Mouse (Mus musculus): ENCODE results near the gene Wee1.
A peak's percentile ranks its signal among the peaks of the same experiment; 100 is the strongest.
"Not testable (repeated sequence)": the region's sequence is repeated elsewhere in the genome, so short reads cannot be mapped to it uniquely, and the experiment has no call there.

The Wee1 gene

DNA sequence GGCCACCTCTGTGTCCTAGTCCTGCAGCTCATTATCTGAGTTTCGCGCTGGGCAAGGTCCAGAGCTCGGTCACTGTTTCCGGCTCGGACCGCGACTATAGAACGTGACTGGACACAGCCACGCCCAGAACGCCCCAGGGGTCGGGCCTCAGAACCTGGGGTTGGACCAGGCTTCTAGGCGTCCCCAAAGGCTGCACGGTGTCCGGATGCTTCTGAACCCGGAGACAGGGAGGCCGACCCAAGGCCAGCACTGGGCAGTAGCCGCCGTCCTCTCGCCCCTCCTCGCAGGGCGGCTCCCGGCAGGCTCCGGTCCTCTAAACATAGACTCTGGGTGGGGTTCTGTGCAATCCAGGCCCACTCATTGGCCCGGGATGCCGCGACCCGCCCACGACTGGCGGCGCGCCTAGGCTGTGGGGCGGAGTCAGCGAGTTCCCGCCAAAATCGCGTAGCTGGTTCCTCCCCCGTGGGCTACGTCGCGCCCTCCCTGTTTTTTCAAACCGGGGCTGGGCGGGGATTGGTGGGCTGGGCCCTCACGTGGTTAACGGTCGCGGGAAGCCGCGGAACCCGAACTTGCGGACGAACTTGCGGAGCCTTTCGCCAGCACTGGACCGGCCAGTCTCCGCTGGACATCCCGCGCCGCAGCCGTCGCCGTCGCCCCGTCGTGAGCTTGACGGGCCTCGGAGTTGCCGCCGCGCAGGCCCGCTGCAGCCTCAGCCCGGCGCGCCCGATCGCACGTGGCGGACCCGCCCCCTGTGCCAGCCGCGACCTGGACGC lies at the start of gene Wee1:
Gene Wee1, plus strand, starts transcription at position 531 of the 773 bp plus-strand sequence.
- DNase-seq (ENCODE audit: low spot score): peak; percentile 99

DNA sequence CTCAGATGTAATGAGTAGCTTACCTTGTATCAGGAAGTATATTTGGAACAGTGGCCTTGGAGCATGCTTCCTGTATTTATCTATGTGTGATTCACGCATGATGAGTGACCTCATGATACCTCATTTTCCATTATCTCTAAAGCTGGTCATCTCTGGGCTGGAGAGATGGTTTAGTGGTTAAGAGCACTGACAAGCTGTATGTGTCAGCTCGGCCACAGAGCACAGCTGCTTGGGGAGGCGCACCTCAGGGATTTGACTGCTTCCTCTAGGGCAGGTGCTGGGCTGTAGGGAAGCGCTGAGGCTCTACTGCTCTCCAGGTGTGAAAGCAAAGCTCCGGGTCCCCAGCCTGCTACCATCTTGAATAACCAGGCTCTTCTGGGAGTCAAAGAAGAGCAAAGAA lies 43.7 kb upstream of the Wee1 start:
- DNase-seq (ENCODE audit: low spot score): no peak

DNA sequence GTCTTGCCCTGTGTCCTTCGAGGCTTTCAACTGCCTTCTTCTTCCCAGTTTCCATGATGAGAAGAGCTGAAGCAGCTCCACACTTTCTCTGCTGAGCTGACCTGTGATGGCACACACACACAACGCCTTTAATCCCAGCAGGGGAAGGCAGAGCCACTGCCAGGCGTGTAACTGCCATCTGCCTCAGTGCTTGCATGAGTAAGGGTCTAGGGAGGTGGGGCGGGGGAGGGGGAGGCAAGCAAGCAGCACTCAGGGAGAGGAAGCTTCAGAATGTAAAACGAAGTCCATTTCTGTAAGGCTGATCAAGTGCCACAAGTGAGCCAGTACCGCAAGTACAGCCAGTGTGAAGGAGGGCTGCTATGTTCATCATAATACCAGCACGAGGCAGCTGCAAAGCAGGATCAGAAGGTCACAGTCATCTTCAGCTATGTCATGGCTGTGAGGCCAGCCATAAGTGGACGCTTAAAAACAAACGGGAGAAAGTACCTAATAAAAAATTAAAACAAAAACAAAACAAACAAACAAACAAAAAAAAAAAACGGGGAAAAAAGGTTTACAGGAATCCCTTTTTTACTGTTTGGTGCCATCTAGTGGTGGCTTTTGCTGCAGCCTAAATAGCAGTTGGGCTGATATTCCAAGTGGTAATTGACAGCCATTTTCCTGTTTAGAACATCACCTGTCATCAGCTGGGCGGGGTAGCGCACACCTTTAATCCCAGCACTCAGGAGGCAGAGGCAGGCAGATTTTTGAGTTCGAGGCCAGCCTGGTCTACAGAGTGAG lies 38.3 kb upstream of the Wee1 start:
- DNase-seq (ENCODE audit: low spot score): peak; percentile 74

DNA sequence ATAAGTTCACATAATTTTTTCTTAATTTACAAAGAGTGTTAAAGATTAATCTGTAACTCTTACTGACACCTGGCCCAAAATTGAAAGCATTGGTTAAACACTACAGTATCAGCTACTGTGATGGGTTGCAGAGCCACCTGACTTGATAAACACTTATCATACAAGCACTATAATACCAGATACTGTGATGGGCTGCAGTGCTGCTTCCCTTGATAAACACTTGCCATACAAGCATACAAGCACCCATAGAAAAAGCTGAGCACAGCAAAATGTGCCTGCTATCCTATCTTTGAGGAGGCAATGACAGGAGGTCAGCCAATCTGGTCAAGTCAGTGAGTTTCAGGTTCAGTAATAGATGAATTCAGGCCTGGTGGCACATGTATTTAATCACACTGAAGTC lies 36.6 kb upstream of the Wee1 start:
- DNase-seq (ENCODE audit: low spot score): no peak

DNA sequence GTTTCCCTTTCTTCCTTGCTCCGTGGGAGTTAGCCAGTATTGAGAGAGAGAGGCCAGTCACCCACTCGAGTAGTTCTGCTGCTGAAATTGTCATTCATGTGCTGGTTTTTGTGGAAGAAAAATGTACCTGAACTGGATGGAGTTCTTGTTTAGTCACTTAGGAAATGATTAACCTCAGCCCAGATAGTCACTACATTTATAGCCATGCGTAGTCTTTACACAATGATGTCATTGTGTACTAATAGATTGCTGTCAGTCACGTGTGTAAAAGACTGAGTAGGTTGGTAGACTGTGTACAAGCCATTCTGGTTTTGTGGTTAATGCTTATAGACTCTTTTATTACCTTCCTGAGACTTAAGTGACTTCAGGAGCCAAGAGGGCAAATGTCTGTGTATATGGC lies 33.9 kb upstream of the Wee1 start:
- DNase-seq (ENCODE audit: low spot score): no peak

DNA sequence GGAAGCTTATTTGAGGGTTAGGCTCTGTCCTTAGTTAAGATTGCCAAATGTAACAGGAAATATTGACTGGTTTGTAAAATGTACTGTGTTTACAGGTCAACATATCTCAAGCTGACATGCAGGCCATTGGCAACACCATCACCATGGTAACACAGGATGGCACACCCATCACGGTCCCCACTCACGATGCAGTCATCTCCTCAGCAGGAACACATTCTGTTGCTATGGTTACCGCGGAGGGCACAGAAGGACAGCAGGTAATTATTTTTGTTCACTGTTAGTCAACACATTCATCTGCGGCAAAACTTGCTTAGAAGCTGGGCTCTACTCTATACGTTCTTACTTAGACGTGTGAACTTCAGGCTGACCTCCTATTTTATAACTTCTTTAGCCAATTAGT lies 30.2 kb upstream of the Wee1 start:
- DNase-seq (ENCODE audit: low spot score): no peak

DNA sequence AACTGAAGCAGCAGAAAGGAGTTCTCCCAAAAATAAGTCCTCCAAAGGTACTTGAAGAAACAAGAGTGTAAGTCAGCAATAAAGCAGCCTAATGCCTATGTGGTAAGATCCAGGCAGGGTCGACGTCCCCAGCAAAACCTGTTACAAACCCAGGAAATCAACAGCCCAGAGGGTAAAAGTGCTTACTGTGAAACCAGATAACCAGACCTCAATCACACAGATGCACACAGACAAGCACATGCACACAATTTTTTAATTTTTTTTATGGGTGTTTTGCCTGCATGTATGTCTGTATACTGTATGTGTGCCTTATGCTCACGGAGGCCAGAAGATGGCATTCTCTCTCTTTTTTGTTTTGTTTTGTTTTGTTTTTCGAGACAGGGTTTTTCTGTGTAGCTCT lies 25.5 kb upstream of the Wee1 start:
- DNase-seq (ENCODE audit: low spot score): no peak

DNA sequence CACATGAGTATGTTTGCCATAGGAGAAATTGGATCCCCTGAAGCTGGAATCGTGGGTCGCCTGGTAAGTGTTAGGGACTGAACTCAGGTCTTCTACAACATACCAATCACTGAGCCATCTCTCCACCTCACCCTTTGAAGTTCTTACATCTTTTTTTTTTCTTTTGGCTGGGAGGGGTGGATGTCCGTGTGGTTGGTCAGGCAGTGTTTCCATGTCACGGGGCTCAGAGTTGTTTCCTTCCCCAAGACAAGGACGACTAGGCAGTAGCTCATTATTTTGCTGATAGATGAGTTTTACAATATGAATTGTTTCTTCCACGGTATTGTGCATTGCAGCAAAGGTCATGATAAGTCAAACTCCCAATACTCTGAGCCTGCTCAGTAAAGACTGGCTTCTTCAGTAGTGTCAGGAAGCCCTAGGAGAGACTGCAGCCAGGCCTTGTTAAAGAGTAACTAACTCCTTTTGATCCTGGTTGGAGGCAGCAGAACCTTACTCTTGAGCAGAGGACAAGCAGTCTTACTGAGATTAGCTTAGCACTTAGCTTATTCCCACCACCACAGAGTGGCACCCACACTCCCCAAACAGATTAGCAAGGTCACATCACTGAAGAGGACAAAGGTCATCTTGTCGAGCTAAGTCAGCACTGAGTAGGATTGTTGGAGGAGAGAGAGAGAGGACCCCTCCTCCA lies 24.6 kb upstream of the Wee1 start:
- DNase-seq (ENCODE audit: low spot score): no peak

DNA sequence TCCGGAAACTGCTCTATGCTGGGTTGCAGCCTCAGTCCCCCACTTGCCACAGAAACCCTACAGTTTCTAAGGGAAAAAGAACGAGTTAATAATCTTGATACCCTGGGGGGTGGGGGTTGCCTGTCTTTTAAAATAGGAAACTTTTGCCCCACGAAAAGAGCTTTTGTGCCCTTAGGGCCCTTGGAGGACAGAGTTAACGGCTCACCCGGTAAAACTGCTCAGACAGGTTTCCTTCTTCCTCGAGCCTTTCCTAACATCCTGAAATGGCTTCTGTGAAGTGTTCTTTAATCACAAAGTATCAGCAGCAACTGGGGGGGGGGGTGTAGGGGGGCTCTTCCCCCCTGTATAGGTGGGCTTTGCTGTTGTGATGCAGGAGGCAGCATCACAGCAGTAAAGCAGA lies 21.0 kb upstream of the Wee1 start:
- DNase-seq (ENCODE audit: low spot score): no peak

DNA sequence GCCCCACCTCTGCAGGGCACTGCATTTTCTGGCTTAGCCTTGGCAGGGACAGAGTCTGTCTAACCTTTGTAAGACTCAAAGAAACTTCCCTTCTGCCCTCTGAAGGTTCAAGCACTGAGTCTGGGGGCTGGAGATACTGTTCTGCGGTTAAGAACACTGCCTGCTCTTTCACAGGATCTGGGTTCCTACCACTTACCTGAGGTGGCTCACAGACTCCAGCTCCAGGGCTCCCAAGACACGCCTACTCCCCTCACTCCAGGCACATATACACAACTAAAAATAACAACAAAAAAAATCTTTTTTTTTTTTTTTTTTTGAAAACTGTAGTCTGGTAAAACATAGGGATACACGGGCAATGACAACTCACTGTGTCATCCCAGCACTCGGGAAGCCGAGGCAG lies 20.6 kb upstream of the Wee1 start:
- no peak for DNase-seq (ENCODE audit: low spot score)

DNA sequence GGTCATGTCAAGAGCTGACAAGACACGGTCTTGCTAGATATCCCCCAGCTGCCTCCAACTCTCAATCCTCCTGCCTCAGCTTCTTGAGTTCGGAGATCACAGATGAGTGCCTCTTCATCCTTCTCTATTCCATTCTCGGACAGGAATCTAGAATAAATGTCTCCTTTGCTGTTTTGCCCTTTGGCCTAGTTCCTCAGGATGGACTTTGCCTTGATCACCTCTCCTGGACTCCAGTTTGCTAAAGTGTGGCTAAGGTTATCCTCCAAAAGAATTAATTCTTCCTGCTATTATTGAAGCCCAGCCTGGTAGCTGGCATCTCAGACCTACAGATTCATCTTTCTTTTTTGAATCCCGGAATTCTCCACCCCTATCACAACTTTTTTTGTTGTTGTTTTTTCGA lies 16.8 kb upstream of the Wee1 start:
- DNase-seq (ENCODE audit: low spot score): no peak

DNA sequence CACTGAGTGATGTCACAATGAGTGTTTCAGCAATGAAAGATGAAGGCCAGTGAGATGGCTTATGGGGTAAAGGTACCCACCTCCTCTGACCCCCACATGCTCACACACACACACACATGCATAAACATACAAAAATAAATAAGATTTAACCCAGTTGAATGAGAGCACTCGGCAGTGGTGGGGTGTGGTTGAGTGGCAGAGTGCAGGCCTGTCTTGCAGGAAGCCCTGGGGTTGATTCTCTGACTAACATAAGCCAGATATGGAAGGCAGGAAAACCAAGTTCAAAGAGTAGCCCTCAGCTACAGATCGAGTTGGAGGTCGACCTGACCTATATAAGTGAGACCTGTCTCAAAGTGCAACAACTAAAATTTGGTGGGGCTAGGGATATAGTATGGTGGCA lies 15.2 kb upstream of the Wee1 start:
- no peak for DNase-seq (ENCODE audit: low spot score)

DNA sequence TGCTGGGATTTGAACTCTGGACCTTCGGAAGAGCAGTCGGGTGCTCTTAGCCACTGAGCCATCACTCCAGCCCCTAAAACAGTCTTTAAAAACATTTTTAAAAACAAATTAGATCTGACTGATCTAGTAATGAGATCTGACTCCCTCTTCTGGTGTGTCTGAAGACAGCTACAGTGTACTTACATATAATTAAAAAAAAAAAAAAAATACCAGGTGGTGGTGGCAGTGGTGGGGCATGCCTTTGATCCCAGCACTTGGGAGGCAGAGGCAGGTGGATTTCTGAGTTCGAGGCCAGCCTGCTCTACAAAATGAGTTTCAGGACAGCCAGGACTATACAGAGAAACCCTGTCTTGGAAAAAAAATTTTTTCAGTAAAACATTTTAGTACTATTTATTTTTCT lies 13.3 kb upstream of the Wee1 start:
- DNase-seq (ENCODE audit: low spot score): not testable (repeated sequence)

DNA sequence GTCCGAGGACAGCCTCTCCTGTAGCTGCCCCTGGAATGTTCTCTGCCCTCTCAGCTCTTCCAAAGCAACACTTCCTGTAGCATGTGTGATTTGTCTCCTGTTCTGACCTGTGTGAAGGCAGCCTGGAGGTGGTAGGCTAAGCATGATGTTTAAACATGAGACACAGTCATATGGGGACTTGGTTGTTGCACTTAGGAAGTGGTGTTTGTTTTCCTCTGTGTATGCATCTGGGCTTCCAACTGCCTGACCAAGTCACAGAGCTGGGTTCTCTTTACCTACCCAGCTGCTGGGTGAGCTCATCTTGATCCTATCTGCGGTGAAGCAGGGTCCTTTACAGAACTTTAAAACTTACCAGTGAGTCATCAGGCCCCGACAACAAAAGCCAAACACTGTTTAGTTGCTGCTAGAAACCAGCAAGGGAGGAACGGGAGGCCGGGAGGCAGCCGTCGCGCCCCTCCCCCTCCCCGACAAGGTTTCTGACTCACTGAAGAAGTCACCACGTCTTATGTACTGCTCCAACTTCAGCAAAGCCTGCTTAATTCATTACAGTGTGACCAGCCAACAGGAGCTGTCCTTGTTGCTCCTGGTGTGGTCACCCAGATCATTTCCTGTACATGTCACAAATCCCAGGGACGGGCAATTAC lies 12.8 kb upstream of the Wee1 start:
- peak; percentile 87 for DNase-seq (ENCODE audit: low spot score)

DNA sequence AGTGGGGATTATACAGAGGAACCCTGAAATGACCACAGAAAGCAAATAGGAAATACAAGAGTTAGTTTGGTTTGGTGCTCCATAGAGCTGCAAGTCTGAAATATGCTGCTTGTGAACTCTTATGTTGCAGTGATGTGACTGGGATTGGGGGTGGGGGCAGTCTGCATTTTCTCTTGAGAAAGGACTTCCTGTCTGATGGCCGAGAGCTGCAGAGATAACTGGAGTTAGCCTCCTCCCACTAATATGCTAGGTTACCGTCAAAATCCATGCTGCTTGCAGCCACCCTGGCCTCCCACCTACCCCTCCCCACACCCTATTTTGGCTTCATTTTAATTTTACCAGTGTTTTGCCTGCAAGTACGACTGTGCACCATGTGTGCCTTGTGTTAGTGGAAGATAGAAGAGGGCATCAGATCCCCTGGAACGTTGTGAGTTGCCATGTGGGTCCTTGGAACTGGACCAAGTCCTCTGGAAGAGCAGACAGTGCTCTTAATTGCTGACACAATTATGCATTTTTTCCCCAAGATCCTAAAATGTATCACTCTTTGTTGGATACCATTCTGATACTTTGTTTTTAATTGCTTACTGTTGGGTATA lies 11.7 kb upstream of the Wee1 start:
- DNase-seq (ENCODE audit: low spot score): no peak

DNA sequence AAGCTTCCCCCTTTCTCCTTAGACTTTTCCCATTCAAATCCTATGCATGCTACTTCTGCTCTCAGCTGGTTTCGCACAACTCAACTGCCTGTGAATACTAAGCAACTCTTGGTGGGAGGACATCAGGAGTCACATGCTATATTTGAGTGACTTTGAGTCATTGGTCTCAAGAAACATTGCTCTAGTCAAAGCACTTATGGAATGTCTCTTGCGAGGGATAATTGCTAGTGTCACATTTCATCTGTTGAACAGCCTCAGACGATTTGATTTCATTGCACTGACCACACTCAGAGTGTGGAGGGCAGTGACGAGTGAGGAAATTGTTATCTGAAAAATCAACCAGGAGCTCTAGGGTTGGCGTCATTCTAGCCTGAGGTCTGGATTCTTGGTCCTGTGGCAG lies 7.1 kb upstream of the Wee1 start:
- no peak for DNase-seq (ENCODE audit: low spot score)

DNA sequence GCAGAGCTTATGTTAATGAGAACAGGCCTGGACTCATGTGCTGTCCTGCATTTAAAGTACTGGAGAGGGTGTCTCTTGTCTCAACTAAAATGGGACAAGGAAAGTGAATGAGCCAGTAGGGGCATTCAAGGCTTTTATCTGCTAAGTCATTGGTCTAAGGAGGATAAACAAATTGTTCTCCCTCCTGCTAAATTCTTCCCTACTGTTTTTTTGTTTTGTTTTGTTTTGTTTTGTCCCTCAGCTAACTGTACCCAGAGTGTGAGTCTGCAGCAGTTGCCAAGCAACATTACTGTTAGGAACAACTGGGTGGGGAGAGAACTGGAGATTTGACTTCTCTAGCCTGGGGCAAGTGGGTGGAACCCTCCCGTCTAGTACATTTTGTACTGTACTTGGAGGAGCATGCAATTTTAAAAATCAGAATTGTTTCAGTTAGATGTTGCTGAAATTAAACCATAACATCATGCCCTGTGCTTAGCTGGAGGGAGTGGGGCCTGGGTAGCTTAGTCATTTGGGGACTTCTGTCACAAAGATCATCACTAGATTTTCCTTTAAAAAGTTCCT lies 5.0 kb upstream of the Wee1 start:
- DNase-seq (ENCODE audit: low spot score): no peak

DNA sequence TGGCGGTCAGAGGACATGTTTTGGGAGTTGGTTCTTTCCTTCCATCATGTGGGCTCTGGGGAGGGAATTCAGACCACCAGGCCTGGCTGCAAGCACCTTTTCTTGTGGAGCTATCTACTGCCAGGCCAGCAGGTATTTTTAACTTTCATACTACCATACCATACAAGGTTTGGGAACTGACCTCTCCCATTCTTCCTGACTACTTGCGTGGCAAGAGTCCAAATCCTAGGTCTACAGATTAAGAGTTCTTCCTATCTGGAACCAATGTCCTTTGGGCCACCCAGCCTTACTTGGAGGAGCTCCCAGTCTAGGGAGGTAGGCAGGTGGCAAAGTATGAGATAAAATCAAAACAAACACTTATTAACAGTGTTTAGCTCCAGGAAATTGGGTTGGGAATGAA lies 3.4 kb upstream of the Wee1 start:
- DNase-seq (ENCODE audit: low spot score): no peak

DNA sequence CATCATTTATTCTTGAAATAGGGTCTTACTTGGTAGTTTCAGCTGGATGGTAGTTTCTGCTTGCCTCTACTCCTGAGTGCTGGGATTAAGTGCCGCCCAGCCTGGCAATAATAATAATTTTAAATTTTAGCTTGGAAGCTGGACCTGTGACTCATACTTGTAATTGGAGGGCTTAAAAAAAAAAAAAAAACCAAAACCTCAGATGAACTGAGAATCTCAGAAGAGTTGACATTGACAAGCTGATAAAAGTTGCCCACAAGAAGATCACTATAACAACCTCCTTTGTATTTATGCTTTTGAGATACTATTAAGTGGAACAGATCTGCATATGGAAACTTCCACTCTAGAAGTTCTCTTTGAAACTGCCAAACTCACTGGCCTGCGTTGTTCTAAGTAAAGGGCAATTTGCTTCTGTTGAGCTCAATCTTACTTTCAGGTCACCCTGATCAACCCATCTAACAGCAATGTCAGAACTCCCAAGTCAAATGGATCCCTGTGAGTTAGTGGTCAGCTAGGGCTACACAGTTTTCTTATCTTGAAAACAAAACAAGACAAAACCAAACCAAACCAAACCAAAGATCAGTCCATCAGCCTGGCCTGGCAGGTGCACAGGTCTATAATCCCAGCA lies 1.6 kb upstream of the Wee1 start:
- no peak for DNase-seq (ENCODE audit: low spot score)

DNA sequence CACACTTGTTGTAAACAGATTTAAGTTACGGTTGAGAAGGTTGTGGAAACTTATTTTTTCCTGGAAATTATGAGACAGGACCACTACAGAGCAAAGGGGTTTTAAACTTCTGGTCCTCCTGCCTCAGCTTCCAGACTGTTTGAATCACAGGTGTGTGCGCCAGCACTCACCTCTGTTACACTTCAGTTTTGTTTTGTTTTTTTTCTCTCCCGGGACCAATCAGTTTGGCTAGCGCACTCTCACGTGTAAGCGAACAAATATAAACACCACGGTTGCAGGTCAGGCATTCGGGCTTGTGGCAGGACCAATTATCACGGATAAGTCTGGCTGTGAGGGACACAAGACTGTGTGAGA lies 707 bp upstream of the Wee1 start:
- DNase-seq (ENCODE audit: low spot score): no peak

DNA sequence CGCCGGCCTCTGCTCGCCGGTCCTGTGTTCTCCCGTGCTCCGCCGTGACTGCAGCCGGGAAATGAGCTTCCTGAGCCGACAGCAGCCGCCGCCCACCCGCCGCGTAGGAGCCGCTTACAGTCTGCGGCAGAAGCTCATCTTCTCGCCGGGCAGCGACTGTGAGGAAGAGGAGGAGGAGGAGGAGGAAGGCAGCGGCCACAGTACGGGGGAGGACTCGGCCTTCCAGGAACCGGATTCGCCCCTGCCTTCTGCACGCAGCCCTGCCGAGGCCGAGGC lies 381 bp downstream of the Wee1 start:
- no peak for DNase-seq (ENCODE audit: low spot score)
